Mouse (Mus musculus) neutrophil, adult 65 days (primary cell): ENCODE measurements around the gene Slc39a9. TPM values are rescaled to one million over a fixed set of nuclear protein-coding genes. Genes with fewer than 3 reads are reported as not detected.

Experiments used
- total RNA-seq: library from RNA; stranded (reverse); gene quantifications from 2 replicates; pipeline ENCODE4 v1.2.4, GENCODE M21; 2023

Slc39a9 gene
- total RNA-seq, result 19.2 and 25.7 TPM in 2 replicates

DNA sequence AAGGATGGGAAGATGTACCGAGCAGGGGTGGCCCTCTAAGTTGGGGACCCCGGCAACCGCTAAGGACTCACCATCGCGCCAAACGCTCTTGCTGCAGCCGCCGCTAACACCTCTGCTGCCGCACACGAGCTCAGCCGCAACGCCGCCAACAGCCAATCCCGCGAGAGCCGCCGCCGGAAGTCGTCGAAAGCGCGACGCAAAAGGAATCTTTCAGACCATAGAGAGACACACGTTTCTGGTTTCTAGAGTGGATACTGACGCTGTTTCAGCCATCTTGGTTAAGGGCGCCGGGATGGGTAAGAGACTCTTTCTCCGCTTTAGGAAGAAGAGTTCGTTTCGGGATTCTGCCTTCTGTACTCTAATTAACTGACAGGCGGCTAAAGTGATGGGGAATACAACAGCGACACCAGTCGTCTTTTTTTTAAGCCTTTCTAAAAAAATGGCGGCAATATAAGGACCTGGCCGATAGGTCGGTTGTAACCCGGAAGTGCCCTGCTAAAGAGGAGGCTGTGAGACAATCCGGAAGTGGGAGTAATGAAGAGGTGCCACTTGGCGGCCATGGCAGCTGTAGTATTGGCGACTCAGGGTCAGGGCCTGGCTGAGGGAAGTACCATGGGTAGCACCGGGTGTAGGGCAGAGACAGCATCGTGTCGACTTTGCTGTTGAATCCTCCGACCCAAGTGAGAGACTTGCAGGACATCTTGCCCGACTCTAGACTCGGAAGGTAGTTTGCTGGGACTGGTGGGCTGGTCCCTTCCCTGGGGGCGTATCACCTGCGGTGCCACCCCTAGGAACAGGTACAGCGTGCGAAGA, at the start of gene Slc39a9, which contains the start of gene Erh:
TSS of gene Slc39a9 (plus strand) at position 191 of the 813 bp plus-strand sequence.
TSS of gene Erh (minus strand) at position 649 of the 813 bp plus-strand sequence.

DNA sequence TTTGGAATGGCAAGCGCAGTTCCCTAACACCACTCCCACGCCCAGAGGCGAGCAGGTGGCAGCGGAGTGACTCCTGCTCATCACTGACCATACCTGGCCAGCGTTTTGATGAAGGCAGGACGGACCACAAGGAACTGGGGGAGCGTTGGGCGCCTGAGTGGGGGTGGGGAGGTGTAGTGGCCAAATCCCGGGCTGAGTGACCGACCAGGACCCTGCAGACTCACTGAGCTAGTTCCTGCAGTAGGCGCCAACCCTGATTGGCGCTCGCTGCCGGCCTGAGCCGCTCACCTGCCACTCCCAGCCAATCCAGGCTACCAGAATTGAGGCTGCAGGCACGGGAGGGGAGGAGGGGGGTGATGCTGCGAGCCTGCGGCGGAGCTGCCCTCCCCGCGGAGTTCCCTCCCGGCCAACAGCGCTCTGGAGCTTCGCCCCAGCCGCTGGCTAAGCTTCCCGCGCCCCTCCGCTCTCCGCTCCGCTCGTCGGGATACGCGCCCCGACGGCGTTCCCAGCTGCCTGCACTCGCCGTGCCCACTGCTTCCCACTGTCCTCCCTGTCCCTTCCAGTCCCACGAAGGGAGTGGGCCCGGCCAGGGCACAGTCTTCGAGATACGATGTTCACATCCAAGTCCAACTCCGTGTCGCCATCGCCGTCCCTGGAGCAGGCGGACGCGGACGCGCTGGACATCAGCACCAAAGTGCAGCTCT, 48.7 kb downstream of the Slc39a9 start, which contains the start of gene Plekhd1:
TSS of gene Plekhd1 (plus strand) at position 323 of the 704 bp plus-strand sequence.

Other genes with a start within 250 kb of the Slc39a9 start
- 28.4 and 29.1 TPM in 2 replicates for gene Dcaf5, start 207.3 kb upstream of the Slc39a9 start, total RNA-seq
- gene Exd2, start 180.8 kb upstream of the Slc39a9 start, total RNA-seq, result 6.5 and 8.3 TPM in 2 replicates
- not detected in 2 replicates for gene Galnt16, start 125.6 kb upstream of the Slc39a9 start, total RNA-seq
- gene Erh, start 458 bp downstream of the Slc39a9 start, total RNA-seq, result 33.9 and 38.5 TPM in 2 replicates
- gene Plekhd1, start 48.7 kb downstream of the Slc39a9 start, total RNA-seq, result not detected in 2 replicates
- gene Ccdc177, start 116.8 kb downstream of the Slc39a9 start, total RNA-seq, result not detected in 2 replicates
- gene Susd6, start 146.6 kb downstream of the Slc39a9 start, total RNA-seq, result 104 and 127 TPM in 2 replicates